ENCODE assay signal across 8 mouse cellular contexts in genomic region chr3:95901616-95902372, GRCm38 (mm10). TPM values are rescaled to one million over a fixed set of nuclear protein-coding genes. Genes with fewer than 3 reads are reported as not detected.
DNase-seq lines count a peak whose midpoint lies in the region; ATAC-seq and TF ChIP-seq lines count a peak whose summit lies in the region.

No protein-coding gene starts in this region.

- H3K9me3 ChIP-seq in heart, embryonic 12.5 days (replicated peaks) = no peaks in the 10 kb centered on the region
- no peaks in the 10 kb centered on the region for H3K9me3 ChIP-seq in kidney, embryonic 16.5 days (ENCODE audit: low read length)

- DNase-seq in cerebellum, adult 2 months = no peak
- no peak for DNase-seq in cerebellum, adult 9-11 months
- peak; percentile 70 for DNase-seq in adipocyte (ENCODE audit: low spot score)
- DNase-seq in right cerebral cortex, postnatal 4 days = no peak
- no peak for DNase-seq in frontal cortex, postnatal 14 days (ENCODE audit: low spot score in 2 of 2)
- DNase-seq in spleen, adult 18-20 months = no peak

- no peak overlapping the region for H3K4me3 ChIP-seq in cerebellum, adult 2 months (replicated peaks; ENCODE audit: insufficient read depth, low read depth, low read length)
- H3K4me3 ChIP-seq in heart, embryonic 12.5 days = no peak overlapping the region
- H3K4me3 ChIP-seq in kidney, embryonic 16.5 days (ENCODE audit: low read length) = no peak overlapping the region

- H3K4me1 ChIP-seq in cerebellum, adult 2 months (ENCODE audit: control insufficient read depth, insufficient read depth, low read length) = peaks cover 4% of the 10 kb centered on the region; the same call in 1 of the 2 replicates
- peaks cover 44% of the 10 kb centered on the region for H3K4me1 ChIP-seq in heart, embryonic 12.5 days (replicated peaks)
- peaks cover 61% of the 10 kb centered on the region for H3K4me1 ChIP-seq in kidney, embryonic 16.5 days (ENCODE audit: insufficient read depth, low read length)

- H3K27ac ChIP-seq in cerebellum, adult 2 months (ENCODE audit: insufficient read depth, low read length) = peak overlapping the region; percentile 69; the same call in 1 of the 2 replicates
- peak overlapping the region; percentile 66; the same call in 1 of the 2 replicates for H3K27ac ChIP-seq in heart, embryonic 12.5 days (ENCODE audit: poor library complexity, severe bottlenecking)
- peak overlapping the region; percentile 54 for H3K27ac ChIP-seq in kidney, embryonic 16.5 days (ENCODE audit: low read length)

- no peak for TF ChIP-seq POLR2A in cerebellum, adult 2 months (IDR thresholded peaks at IDR 0.05; ENCODE audit: borderline replicate concordance, insufficient read depth, low read length)

- peak overlapping the region; percentile 46 for H3K9ac ChIP-seq in heart, embryonic 12.5 days
- H3K9ac ChIP-seq in kidney, embryonic 16.5 days (replicated peaks; ENCODE audit: low read length) = 0 out of 2 replicates have a peak overlapping the region, but pooled peaks have one; percentile 17

- peaks cover 12% of the 10 kb centered on the region; the same call in 1 of the 2 replicates for H3K36me3 ChIP-seq in heart, embryonic 12.5 days
- H3K36me3 ChIP-seq in kidney, embryonic 16.5 days (ENCODE audit: insufficient read depth, low read length) = peaks cover 7% of the 10 kb centered on the region; the same call in 1 of the 2 replicates

- no peaks in the 10 kb centered on the region for H3K27me3 ChIP-seq in cerebellum, adult 2 months (ENCODE audit: control insufficient read depth, insufficient read depth, low read length)
- H3K27me3 ChIP-seq in heart, embryonic 12.5 days (replicated peaks) = no peaks in the 10 kb centered on the region
- H3K27me3 ChIP-seq in kidney, embryonic 16.5 days (ENCODE audit: insufficient read depth, low read length) = 0 out of 2 replicates have a peak, but pooled peaks cover 4% of the 10 kb centered on the region

- peak overlapping the region; percentile 73 for H3K4me2 ChIP-seq in heart, embryonic 12.5 days
- no peak overlapping the region for H3K4me2 ChIP-seq in kidney, embryonic 16.5 days (replicated peaks; ENCODE audit: low read depth, low read length)

- no peak for TF ChIP-seq CTCF in cerebellum, adult 2 months (IDR thresholded peaks at IDR 0.05; ENCODE audit: borderline replicate concordance, insufficient read depth, low read depth, low read length)

- WGBS in cerebellum, adult 2 months = 47% methylated on average over 9 of the region's 9 CpGs
- WGBS in heart, embryonic 12.5 days = 59% methylated on average over 9 of the region's 9 CpGs
- WGBS in kidney, embryonic 16.5 days = 32% methylated on average over 9 of the region's 9 CpGs

- no peak for ATAC-seq in heart, embryonic 12.5 days (ENCODE audit: insufficient number of reproducible peaks, low FRiP score)
- ATAC-seq in kidney, embryonic 16.5 days (ENCODE audit: low FRiP score, low TSS enrichment) = 0 out of 2 replicates have a peak, but pooled peaks have one; percentile 25

RNA-seq across cellular contexts. Expression of gene Car14, which starts 2.7 kb away (rescaled TPM):
- polyA plus RNA-seq in cerebellum, adult 2 months (2012; rRNA removed) = 49.8 and 63.2 TPM in 2 replicates
- 24.7 and 26.3 TPM in 2 replicates for polyA plus RNA-seq in heart, embryonic 12.5 days (2016; fragmentation: Nextera tagmentation; extraction: Ambion mirVana)
- polyA plus RNA-seq in kidney, embryonic 16.5 days (2015; fragmentation: Nextera tagmentation; extraction: Ambion mirVana) = 21.0 and 22.5 TPM in 2 replicates

RNA-seq across cellular contexts. Expression of gene Aph1a, which starts 8.0 kb away (rescaled TPM):
- polyA plus RNA-seq in cerebellum, adult 2 months (2012; rRNA removed) = 78.1 and 80.3 TPM in 2 replicates
- polyA plus RNA-seq in heart, embryonic 12.5 days (2016; fragmentation: Nextera tagmentation; extraction: Ambion mirVana) = 31.8 and 33.8 TPM in 2 replicates
- 41.3 and 44.1 TPM in 2 replicates for polyA plus RNA-seq in kidney, embryonic 16.5 days (2015; fragmentation: Nextera tagmentation; extraction: Ambion mirVana)

RNA-seq across cellular contexts. Expression of gene BC028528, which starts 10.0 kb away (rescaled TPM):
- polyA plus RNA-seq in cerebellum, adult 2 months (2012; rRNA removed) = 9.0 and 9.3 TPM in 2 replicates
- polyA plus RNA-seq in heart, embryonic 12.5 days (2016; fragmentation: Nextera tagmentation; extraction: Ambion mirVana) = 26.1 and 26.3 TPM in 2 replicates
- 38.8 and 45.7 TPM in 2 replicates for polyA plus RNA-seq in kidney, embryonic 16.5 days (2015; fragmentation: Nextera tagmentation; extraction: Ambion mirVana)

RNA-seq across cellular contexts. Expression of gene Ciart, which starts 19.7 kb away (rescaled TPM):
- 48.4 and 48.7 TPM in 2 replicates for polyA plus RNA-seq in cerebellum, adult 2 months (2012; rRNA removed)
- polyA plus RNA-seq in heart, embryonic 12.5 days (2016; fragmentation: Nextera tagmentation; extraction: Ambion mirVana) = 5.5 and 6.8 TPM in 2 replicates
- polyA plus RNA-seq in kidney, embryonic 16.5 days (2015; fragmentation: Nextera tagmentation; extraction: Ambion mirVana) = 5.8 and 6.0 TPM in 2 replicates

RNA-seq across cellular contexts. Expression of gene Anp32e, which starts 27.3 kb away (rescaled TPM):
- polyA plus RNA-seq in cerebellum, adult 2 months (2012; rRNA removed) = 65.1 and 70.4 TPM in 2 replicates
- 222 and 229 TPM in 2 replicates for polyA plus RNA-seq in heart, embryonic 12.5 days (2016; fragmentation: Nextera tagmentation; extraction: Ambion mirVana)
- polyA plus RNA-seq in kidney, embryonic 16.5 days (2015; fragmentation: Nextera tagmentation; extraction: Ambion mirVana) = 206 and 252 TPM in 2 replicates
